Mouse (Mus musculus): ENCODE measurements at regions not wholly inside any gene's neighbourhood (a gene's known extent, or its start where the extent isn't known, plus 50 kb on each side); places are given as distances from the start of the nearest gene placed in this dataset.

- TF ChIP-seq POLR2A (IDR thresholded peaks at IDR 0.05; ENCODE audit: control insufficient read depth, extremely low read depth, insufficient read depth, low read length, poor library complexity) (no peak), CTCF (IDR thresholded peaks at IDR 0.05; ENCODE audit: borderline replicate concordance, control insufficient read depth, extremely low read depth, insufficient read depth, low read length, poor library complexity) (no peak)
Measured at GRCm38 (mm10) chr3:9936853-9937441, 151.0 kb upstream of the Gm9833 start.
